Mouse (Mus musculus) macrophage (primary cell): ENCODE results near the gene Fcgbp. TPM values are rescaled to one million over a fixed set of nuclear protein-coding genes. Genes with fewer than 3 reads are reported as not detected.

Experiments used
- H3K27ac ChIP-seq: fragments of 350-480 bp; formaldehyde crosslinking; 2 replicates; pipeline ENCODE4 v1.9.0; 2021
- H3K36me3 ChIP-seq: fragments of 350-480 bp; formaldehyde crosslinking; 2 replicates; pipeline ENCODE4 v1.9.0; 2021; ENCODE audit errors: inconsistent target
- H3K4me3 ChIP-seq: fragments of 350-480 bp; formaldehyde crosslinking; 2 replicates; pipeline ENCODE4 v1.9.0; 2021; ENCODE audit errors: inconsistent target
- H3K79me2 ChIP-seq: fragments of 350-480 bp; formaldehyde crosslinking; 2 replicates; pipeline ENCODE4 v1.9.0; 2021; ENCODE audit errors: inconsistent target
- WGBS: methylation state at CpG from one replicate; pipeline ENCODE4 v1.1.7; 2026; ENCODE audit warnings: inconsistent platforms; ENCODE audit not compliant: missing documents; 5-methylcytosine and 5-hydroxymethylcytosine counted together
- polyA plus RNA-seq: library from polyadenylated mRNA; stranded (reverse); fragments of 250-400 nt; gene quantifications from 3 replicates; pipeline ENCODE4 v1.2.4, GENCODE M21; 2018; ENCODE audit warnings: inconsistent platforms
- total RNA-seq, 78 experiments: library from RNA; depleted of rRNA; stranded (reverse); fragments of 250-400 nt; gene quantifications; 1 replicate in 9 of 78; 2 replicates in 24 of 78; 3 replicates in 43 of 78; 4 replicates in 2 of 78; pipeline ENCODE4 v1.2.4; 2018; ENCODE audit warnings: inconsistent platforms in 56 of 78

Gene Fcgbp
- total RNA-seq (2018; cell fraction: chromatin; rRNA removed) = under 1 TPM in 1 of 26 experiments, not detected in 25; 0.16 TPM
- total RNA-seq (2018; cell fraction: cytosol; rRNA removed) = under 1 TPM in 1 of 26 experiments, not detected in 25; 0.04 TPM
- total RNA-seq (2018; cell fraction: nucleus; rRNA removed) = not detected
- polyA plus RNA-seq = not detected in 3 replicates

DNA sequence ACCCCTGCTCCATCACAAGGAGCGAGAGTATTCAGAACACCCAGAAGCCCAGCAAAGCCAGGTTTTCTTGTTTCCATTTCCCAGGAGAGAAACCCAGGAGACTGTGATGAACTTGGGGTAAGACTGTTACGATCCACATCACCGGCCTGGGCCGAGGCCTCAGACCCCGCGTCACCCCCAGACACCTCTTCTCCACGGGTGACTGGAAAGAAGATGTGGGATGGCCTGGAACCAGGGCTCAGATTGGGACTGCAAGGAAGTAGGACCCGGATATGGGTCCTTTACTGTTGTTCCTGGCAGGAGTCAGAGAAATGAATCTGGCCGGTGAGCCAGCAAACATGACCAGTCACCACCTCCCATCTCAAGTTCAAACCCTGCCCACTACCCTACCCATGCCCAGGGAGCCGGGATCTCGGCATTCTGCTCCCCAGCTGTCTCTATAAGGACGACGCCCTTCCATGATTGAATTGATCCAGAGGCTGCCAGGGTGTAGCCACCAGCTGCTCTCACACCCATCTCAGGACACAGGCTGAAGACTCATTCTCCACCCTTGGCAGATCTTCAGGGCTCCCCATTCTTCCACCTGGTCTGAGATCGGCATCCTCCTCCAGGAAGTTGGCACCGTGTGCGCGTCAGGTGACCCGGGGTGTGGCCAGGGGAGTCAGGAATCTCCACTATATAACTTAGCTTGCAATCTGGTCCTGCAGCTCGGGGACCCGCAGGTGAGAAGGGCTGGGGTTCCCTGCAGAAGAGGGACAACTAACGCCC is at the start of gene Fcgbp:
Fcgbp (plus strand) TSS at position 706 of the 768 bp plus-strand sequence.
- Histone ChIP-seq H3K4me3 (no peak within 1 kb of the TSS), H3K79me2 (no peaks in the 10 kb centered on the region), H3K27ac (no peak within 1 kb of the TSS), H3K36me3 (no peaks in the 10 kb centered on the region)
- 87% methylated on average over 21 of the region's 21 CpGs for WGBS

DNA sequence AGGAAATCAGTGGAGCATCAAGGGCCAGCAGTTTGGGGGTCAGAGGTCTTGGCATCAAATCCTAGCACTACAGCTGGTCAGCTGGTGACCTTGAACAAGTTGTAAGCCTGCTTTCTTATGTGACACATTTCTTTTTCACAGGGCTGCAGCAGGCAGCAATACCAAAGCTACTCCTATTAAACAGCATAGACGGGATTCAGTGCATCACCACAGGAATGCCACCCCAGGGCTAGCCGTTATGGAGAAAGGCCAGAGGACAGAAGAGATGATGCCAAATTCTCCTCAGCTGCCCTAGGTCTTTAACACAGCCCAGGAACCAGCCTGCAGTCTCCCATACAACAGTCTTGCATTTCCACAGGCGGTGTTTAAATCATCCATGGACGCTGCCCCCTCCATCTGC is 26.5 kb upstream of the Fcgbp start:
- H3K79me2 ChIP-seq = peaks cover 15% of the 10 kb centered on the region
- H3K36me3 ChIP-seq = peaks cover 86% of the 10 kb centered on the region
- H3K4me3 ChIP-seq = no peak overlapping the region
- H3K27ac ChIP-seq = no peak overlapping the region
- WGBS = 89% methylated on average over 3 of the region's 4 CpGs

DNA sequence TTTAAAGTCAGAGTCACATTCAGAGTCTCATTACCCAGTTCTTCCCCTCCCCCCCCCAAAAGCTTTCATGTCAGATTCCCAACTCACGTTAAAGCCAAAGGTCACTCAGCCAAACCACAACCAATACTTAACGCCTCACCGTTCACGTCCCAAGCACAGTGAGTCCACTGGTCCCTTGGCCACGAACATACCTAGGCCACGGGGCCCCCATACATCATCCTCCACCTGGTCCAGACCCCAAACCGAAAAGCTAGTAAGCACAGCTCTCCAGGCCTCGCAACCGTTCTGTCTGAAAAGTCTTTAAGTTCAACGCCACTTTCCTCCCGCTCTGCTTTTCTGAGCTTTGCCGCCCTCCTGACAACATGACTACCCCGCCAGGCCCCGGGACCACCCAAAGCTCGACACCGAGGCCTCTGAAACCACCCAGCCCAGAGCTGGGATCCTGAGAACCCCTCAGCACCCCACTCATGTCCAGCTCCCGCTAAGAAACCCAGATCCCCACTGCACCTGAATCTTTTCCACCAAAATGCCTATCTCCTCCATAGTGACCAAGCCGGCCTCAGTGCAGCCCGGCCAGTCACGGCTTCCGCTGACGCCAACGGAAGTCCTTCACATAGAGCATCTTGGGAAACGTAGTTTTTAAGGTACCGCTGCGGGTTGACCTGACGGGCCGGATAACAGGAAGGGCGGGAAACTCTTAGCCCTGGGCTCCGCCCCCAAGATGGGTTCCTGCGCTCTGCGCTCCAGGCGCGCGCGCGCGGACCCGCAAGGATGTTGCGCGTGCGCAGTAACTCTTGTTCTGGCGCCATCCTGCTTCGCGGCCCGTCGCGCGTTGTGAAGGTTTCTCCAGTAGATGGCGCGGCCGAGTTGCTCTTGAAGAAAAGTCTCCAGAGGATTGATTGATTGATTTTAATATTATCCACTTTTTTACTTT is 21.3 kb upstream of the Fcgbp start, which contains the start of gene Psmc4:
Psmc4 (minus strand) TSS at position 626 of the 934 bp plus-strand sequence.
- peaks cover 19% of the 10 kb centered on the region for H3K79me2 ChIP-seq
- peak within 1 kb of the TSS; percentile 65 for H3K27ac ChIP-seq
- under 1% methylated on average over 52 of the region's 52 CpGs for WGBS
- H3K4me3 ChIP-seq = peak within 1 kb of the TSS; percentile 99
- peaks cover 41% of the 10 kb centered on the region for H3K36me3 ChIP-seq

DNA sequence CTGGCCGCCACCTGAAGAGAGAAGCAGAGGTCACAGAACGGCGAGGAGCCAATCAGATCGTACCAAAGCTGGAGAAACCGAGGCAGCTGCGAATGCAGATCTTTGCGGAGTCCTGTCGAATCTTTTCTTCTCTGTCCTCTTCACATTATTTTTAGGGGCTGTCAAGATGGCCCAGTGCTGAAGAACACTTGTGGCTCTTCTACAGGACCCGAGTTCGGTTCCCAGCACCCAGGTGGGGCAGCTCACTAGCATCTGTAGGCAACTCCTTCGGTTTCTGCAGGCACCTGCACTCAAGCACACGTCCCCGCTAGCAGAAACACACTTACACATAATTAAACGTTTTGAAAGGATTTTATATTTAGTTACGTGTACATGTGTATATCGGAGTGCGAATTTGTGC is 20.5 kb upstream of the Fcgbp start:
- H3K36me3 ChIP-seq = peaks cover 33% of the 10 kb centered on the region; the same call in 1 of the 2 replicates
- WGBS = 64% methylated on average over 17 of the region's 17 CpGs
- no peak overlapping the region for H3K27ac ChIP-seq
- H3K79me2 ChIP-seq = peaks cover 19% of the 10 kb centered on the region
- H3K4me3 ChIP-seq = no peak overlapping the region

DNA sequence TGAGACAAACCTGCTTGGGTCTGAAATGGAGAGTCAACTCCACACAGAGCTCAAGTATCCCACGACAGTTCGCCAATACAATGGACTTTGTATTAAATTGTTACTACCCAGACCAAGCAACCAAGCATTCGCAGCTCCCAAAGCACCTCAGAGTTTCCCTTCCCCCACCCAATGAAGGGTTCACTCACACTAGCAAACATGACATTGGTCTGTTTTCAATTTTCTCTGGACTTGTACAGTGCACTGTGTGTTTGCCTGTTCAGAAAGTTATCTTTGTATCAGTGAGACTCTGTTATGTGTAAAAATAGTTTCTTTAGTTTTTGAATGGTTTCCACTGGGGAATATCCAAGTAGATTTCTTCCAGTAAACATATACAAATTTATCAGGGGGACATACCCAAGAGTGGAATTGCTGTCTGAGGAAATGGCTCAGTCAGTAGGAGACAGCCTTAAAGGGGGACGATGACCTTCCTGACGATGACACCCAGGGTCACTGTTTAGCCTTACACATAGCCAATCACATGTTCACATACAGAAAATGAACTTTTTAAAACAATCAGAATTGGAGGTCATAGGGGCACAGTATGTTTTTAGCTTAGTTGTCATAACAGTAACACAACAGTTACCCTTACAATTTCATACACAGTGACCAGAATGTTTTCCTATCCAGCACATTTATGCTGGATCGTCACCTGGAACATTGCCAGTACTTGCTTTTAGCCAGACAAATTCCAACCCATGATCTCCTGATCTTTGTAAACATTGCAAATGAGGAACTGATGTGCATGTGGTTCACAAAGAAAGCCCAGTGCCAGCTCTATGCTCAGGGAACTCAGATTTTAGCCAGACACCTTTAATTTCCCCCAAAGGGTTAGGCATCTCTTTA is 17.7 kb upstream of the Fcgbp start:
- H3K27ac ChIP-seq = peak overlapping the region; percentile 35
- H3K4me3 ChIP-seq = no peak overlapping the region
- 87% methylated on average over 6 of the region's 6 CpGs for WGBS
- H3K36me3 ChIP-seq = 0 out of 2 replicates have a peak, but pooled peaks cover 6% of the 10 kb centered on the region
- peaks cover 16% of the 10 kb centered on the region for H3K79me2 ChIP-seq

DNA sequence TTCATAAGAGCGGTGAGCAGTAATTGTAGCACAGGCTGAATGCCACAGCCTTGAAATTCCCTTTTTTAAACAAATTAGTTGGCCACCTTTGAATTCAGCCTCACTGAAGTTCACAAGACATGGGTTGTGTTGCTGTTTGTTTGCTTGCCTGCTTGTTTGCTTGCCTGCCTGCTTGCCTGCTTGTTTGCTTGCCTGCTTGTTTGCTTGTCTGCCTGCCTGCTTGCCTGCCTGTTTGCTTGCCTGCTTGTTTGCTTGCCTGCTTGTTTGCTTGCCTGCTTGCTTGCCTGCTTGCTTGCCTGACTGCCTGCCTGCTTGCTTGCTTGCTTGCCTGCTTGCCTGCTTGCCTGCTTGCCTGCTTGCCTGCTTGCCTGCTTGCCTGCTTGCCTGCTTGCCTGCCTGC is 11.1 kb upstream of the Fcgbp start:
- Histone ChIP-seq H3K36me3 (no peaks in the 10 kb centered on the region), H3K4me3 (no peak overlapping the region), H3K79me2 (no peaks in the 10 kb centered on the region), H3K27ac (no peak overlapping the region)
- whole genome bisulfite sequencing = 87% methylated on average over 1 of the region's 1 CpGs

DNA sequence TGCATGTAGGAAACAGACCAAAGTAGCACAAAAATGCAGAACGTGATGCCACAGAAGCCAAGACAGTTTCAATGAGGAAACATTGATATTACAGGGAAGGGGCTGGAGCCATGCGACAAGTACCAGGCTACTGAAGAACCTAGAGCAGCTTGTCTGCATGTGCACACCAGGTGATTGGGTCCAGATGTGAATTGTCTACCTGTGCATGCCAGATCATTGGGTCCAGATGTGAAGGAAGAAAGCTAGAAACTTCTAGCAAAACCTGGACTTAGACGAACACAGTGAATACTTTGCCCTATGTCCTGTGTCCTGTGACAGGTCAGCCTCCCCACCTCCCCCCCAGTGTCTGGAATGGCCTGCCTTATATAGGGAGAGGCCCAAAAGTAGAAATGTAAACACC is 2.4 kb upstream of the Fcgbp start:
- no peaks in the 10 kb centered on the region for H3K79me2 ChIP-seq
- no peaks in the 10 kb centered on the region for H3K36me3 ChIP-seq
- 92% methylated on average over 3 of the region's 3 CpGs for WGBS
- H3K4me3 ChIP-seq = no peak overlapping the region
- no peak overlapping the region for H3K27ac ChIP-seq

DNA sequence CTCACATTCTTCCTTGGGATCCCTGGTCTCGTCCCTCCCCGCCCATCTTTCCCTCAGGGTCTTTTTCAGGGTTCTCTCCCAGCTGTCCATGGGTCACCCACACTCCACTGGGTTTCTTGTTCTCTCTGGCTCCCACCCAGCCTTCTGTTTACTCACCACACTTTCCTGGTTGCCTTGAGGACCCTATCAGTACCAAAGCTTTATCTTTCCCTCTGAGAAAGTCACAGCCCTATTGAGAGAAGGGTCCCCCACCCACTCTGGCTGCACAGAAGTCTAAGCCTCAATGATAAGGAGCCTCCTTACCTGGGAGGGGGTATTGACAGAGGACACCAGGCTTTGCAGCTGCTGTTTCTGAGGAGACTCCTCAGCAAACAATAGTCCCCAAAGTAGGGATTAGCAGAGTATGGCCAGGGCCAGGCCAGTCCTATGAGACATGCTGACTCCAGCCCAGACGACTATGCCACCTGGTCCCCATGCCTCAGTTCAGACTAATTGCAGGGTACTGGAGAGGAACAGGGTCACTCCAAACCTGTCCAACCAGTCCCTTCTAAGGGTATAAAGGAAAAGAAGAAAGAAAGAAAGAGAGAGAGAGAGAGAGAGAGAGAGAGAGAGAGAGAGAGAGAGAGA is 1.4 kb upstream of the Fcgbp start:
- 53% methylated on average over 3 of the region's 3 CpGs for WGBS
- Histone ChIP-seq H3K79me2 (no peaks in the 10 kb centered on the region), H3K4me3 (no peak overlapping the region), H3K36me3 (no peaks in the 10 kb centered on the region), H3K27ac (no peak overlapping the region)

DNA sequence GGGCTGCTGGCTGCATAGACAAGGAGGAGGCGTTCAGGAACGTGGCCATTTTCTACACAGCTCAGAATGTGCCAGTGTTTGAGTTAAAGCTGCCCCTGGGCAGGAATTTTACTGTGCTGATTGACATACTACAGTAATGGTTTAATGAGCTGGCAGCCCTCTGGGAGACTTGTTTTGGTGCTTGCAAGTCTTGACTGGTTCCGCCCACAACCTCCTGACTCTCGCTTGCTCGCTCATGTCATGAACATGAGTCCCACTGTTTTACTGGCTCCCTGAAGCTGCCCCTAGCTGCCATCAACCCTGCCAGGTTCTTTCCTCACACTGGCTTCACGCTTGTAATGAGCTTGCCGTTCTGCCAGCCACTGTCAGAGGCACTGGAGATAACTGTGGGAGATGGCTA is 13.2 kb downstream of the Fcgbp start:
- Histone ChIP-seq H3K27ac (no peak overlapping the region), H3K36me3 (no peaks in the 10 kb centered on the region), H3K4me3 (no peak overlapping the region), H3K79me2 (no peaks in the 10 kb centered on the region)
- 88% methylated on average over 7 of the region's 7 CpGs for WGBS

DNA sequence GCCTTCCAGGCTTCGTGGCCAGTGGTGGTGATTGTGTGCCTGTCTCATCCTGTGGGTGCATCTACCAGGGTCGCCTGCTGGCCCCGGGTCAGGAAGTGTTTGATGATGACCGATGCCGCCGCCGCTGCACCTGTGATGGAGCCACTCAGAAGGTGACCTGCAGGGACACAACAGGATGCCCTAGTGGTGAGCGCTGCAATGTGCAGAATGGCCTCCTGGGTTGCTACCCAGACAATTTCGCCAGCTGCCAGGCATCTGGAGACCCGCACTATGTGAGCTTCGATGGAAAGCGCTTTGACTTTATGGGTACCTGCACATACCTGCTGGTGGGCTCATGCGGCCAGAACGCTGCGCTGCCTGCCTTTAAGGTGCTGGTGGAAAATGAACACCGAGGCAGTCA is 15.2 kb downstream of the Fcgbp start:
- Histone ChIP-seq H3K79me2 (no peaks in the 10 kb centered on the region), H3K27ac (no peak overlapping the region), H3K36me3 (no peaks in the 10 kb centered on the region), H3K4me3 (no peak overlapping the region)
- 86% methylated on average over 16 of the region's 16 CpGs for WGBS

DNA sequence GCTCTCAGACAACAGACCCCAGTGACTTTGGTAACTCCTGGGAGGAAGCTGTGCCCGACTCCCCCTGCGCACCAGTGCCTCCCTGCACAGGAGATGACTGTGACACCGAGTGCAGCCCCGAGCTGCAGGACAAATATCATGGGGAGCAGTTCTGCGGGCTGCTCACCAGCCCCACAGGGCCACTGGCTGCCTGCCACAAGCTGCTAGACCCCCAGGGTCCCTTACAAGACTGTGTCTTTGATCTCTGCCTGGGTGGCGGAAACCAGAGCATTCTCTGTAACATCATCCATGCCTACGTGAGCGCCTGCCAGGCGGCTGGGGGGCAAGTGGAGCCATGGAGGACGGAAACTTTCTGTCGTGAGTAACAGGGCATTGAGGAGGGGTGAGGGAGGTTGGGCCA is 22.5 kb downstream of the Fcgbp start:
- no peak overlapping the region for H3K27ac ChIP-seq
- 58% methylated on average over 11 of the region's 11 CpGs for WGBS
- no peaks in the 10 kb centered on the region for H3K79me2 ChIP-seq
- H3K4me3 ChIP-seq = no peak overlapping the region
- H3K36me3 ChIP-seq = no peaks in the 10 kb centered on the region

DNA sequence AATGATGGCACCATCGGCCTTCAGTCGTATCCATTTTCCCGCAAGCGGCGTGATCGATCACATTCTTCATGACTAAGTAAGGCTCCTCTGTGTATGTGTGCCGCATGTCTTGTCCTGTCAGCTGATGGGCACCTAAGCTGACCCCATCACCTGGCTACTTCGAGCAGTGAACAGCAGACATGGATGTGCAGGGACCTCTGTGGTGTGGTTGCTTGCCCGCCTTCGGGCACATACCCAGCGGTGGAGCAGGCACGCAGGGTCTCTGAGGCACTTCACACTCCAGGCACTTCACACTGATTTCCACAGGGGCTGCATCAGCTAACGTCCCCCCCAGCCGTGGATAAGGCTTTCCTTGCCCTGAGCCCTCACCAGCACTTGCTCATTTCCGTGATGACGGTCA is 28.1 kb downstream of the Fcgbp start:
- Histone ChIP-seq H3K79me2 (no peaks in the 10 kb centered on the region), H3K4me3 (no peak overlapping the region), H3K36me3 (no peaks in the 10 kb centered on the region), H3K27ac (no peak overlapping the region)
- 93% methylated on average over 16 of the region's 16 CpGs for WGBS

DNA sequence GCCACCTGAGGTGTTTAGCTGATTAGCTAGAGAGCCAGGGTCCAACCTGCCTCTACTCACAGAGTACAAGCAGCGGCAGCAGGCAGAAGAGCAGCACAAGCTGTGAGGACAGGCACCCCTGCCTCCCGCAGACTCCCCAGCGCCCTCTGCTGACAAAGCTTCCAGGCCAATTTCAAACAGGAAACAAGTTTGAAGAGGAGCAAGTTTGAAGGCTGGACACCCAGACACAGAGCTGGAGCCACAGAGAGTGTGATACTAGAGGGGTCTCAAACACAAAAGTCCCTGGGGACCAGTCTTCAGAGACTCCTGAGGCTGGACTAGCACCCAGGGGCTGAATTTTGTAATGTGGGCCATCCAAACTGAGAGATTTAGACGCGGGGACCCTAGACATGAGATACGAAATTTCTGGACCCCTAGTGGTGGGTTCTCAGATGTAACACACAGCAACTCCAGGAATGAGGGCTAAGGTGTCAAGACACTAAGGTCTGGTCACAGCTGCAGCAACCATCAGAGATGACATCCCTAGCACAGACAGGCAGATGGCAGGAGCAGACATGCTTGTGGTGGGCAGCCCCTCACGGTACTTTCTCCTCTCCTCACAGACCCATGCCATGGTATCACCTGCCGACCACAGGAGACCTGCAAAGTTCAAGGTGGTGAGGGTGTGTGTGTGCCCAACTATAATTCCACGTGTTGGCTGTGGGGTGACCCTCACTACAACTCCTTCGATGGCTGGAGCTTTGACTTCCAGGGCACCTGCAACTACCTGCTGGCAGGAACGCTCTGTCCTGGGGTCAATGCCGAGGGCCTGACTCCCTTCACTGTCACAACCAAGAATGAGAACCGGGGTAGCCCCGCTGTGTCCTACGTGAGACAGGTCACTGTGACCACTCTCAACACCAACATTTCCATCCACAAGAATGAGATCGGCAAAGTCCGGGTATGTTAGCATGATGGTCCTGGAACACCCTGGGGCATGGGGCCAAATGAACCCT is 29.9 kb downstream of the Fcgbp start:
- 69% methylated on average over 17 of the region's 17 CpGs for WGBS

More for the DNA sequence above, 29.9 kb downstream of the Fcgbp start:
- Histone ChIP-seq H3K27ac (no peak overlapping the region), H3K4me3 (no peak overlapping the region), H3K79me2 (no peaks in the 10 kb centered on the region), H3K36me3 (no peaks in the 10 kb centered on the region)
